Comparison of ENCODE assay signal across 16 mouse cellular contexts in genomic region chr1:89892281-89892680, GRCm38 (mm10). TPM values are rescaled to one million over a fixed set of nuclear protein-coding genes. Genes with fewer than 3 reads are reported as not detected.
A peak's percentile ranks its signal among the peaks of the same experiment; 100 is the strongest.
DNase-seq lines count a peak whose midpoint lies in the region; ATAC-seq lines count a peak whose summit lies in the region.
"Had no signal": no experiment of that assay in that cellular context is flagged by ENCODE, and none has a peak within 500 bp of the region (broad histone marks: within the 10 kb centered on the region; RNA-seq: fewer than 3 reads in every experiment).

No protein-coding gene starts in this region.

- H3K9me3 ChIP-seq in forebrain, embryonic 12.5 days: no peaks in the 10 kb centered on the region
- H3K9me3 ChIP-seq in forebrain, embryonic 13.5 days (replicated peaks): no peaks in the 10 kb centered on the region
- no peaks in the 10 kb centered on the region for H3K9me3 ChIP-seq in hindbrain, embryonic 13.5 days
- no peaks in the 10 kb centered on the region for H3K9me3 ChIP-seq in neural tube, embryonic 11.5 days (ENCODE audit: control insufficient read depth, low read length)
- H3K9me3 ChIP-seq: heart, embryonic 15.5 days; intestine, embryonic 15.5 days; liver, embryonic 12.5 days had no signal

- no peak overlapping the region for H3K27ac ChIP-seq in forebrain, embryonic 12.5 days
- H3K27ac ChIP-seq in forebrain, embryonic 13.5 days: no peak overlapping the region
- H3K27ac ChIP-seq in hindbrain, embryonic 13.5 days: 0 out of 2 replicates have a peak overlapping the region, but pooled peaks have one; percentile 19
- H3K27ac ChIP-seq in neural tube, embryonic 11.5 days (ENCODE audit: low read depth, low read length): no peak overlapping the region
- H3K27ac ChIP-seq: heart, embryonic 15.5 days; intestine, embryonic 15.5 days; liver, embryonic 12.5 days had no signal

- H3K4me2 ChIP-seq in forebrain, embryonic 12.5 days: no peak overlapping the region
- H3K4me2 ChIP-seq in forebrain, embryonic 13.5 days: no peak overlapping the region
- no peak overlapping the region for H3K4me2 ChIP-seq in hindbrain, embryonic 13.5 days
- H3K4me2 ChIP-seq in neural tube, embryonic 11.5 days (ENCODE audit: low read depth): no peak overlapping the region
- H3K4me2 ChIP-seq: heart, embryonic 15.5 days; intestine, embryonic 15.5 days; liver, embryonic 12.5 days had no signal

- ATAC-seq in forebrain, embryonic 12.5 days (ENCODE audit: low FRiP score): peak; percentile 30; the same call in 1 of the 2 replicates
- no peak for ATAC-seq in forebrain, embryonic 13.5 days
- ATAC-seq in hindbrain, embryonic 13.5 days (ENCODE audit: low FRiP score): no peak
- peak; percentile 66 for ATAC-seq in neural tube, embryonic 11.5 days (ENCODE audit: insufficient read depth, low FRiP score, low TSS enrichment)
- no peak for ATAC-seq in CD4-positive, CD25-positive, alpha-beta regulatory T cell, adult 4 months
- ATAC-seq in cerebellum, adult (ENCODE audit: insufficient number of reproducible peaks, low FRiP score, low TSS enrichment): no peak
- no peak for ATAC-seq in frontal cortex, adult (ENCODE audit: low TSS enrichment)
- ATAC-seq: intestine, embryonic 15.5 days; liver, embryonic 12.5 days had no signal

- peaks cover 37% of the 10 kb centered on the region for H3K36me3 ChIP-seq in forebrain, embryonic 12.5 days (replicated peaks)
- H3K36me3 ChIP-seq in forebrain, embryonic 13.5 days (ENCODE audit: poor library complexity, severe bottlenecking): peaks cover 52% of the 10 kb centered on the region
- H3K36me3 ChIP-seq in hindbrain, embryonic 13.5 days: peaks cover 50% of the 10 kb centered on the region
- H3K36me3 ChIP-seq in neural tube, embryonic 11.5 days (ENCODE audit: control insufficient read depth, insufficient read depth, low read length): no peaks in the 10 kb centered on the region

- peaks cover 25% of the 10 kb centered on the region; the same call in 1 of the 2 replicates for H3K27me3 ChIP-seq in forebrain, embryonic 12.5 days
- no peaks in the 10 kb centered on the region for H3K27me3 ChIP-seq in forebrain, embryonic 13.5 days
- H3K27me3 ChIP-seq in hindbrain, embryonic 13.5 days: 0 out of 2 replicates have a peak, but pooled peaks cover 10% of the 10 kb centered on the region
- H3K27me3 ChIP-seq in neural tube, embryonic 11.5 days (ENCODE audit: control insufficient read depth, insufficient read depth, low read length): no peaks in the 10 kb centered on the region
- H3K27me3 ChIP-seq: heart, embryonic 15.5 days; intestine, embryonic 15.5 days; liver, embryonic 12.5 days had no signal

- peak; percentile 14 for DNase-seq in Muller cell, postnatal 12 days (ENCODE audit: inconsistent ontology term)
- DNase-seq in neural tube, embryonic 11.5 days (ENCODE audit: low spot score): peak; percentile 76
- DNase-seq: adrenal gland, adult 8-10 months; cerebellum, postnatal 36 days; lung, postnatal 10 days; thymus, adult 2 months had no signal

- H3K4me3 ChIP-seq in forebrain, embryonic 12.5 days (replicated peaks): no peak overlapping the region
- H3K4me3 ChIP-seq in forebrain, embryonic 13.5 days: no peak overlapping the region
- no peak overlapping the region for H3K4me3 ChIP-seq in hindbrain, embryonic 13.5 days
- H3K4me3 ChIP-seq in neural tube, embryonic 11.5 days (ENCODE audit: low read depth, low read length): no peak overlapping the region
- H3K4me3 ChIP-seq: heart, embryonic 15.5 days; intestine, embryonic 15.5 days; liver, embryonic 12.5 days had no signal

- 37% methylated on average over 7 of the region's 7 CpGs for WGBS in forebrain, embryonic 12.5 days
- WGBS in forebrain, embryonic 13.5 days: 39% methylated on average over 7 of the region's 7 CpGs
- 9% methylated on average over 7 of the region's 7 CpGs for WGBS in hindbrain, embryonic 13.5 days
- 27% methylated on average over 7 of the region's 7 CpGs for WGBS in neural tube, embryonic 11.5 days

- no peak overlapping the region for H3K9ac ChIP-seq in forebrain, embryonic 12.5 days
- H3K9ac ChIP-seq in forebrain, embryonic 13.5 days: no peak overlapping the region
- 0 out of 2 replicates have a peak overlapping the region, but pooled peaks have one; percentile 8 for H3K9ac ChIP-seq in hindbrain, embryonic 13.5 days
- H3K9ac ChIP-seq in neural tube, embryonic 11.5 days (ENCODE audit: low read length): no peak overlapping the region
- H3K9ac ChIP-seq: heart, embryonic 15.5 days; intestine, embryonic 15.5 days; liver, embryonic 12.5 days had no signal

- H3K4me1 ChIP-seq in forebrain, embryonic 12.5 days: peaks cover 20% of the 10 kb centered on the region
- peaks cover 13% of the 10 kb centered on the region for H3K4me1 ChIP-seq in forebrain, embryonic 13.5 days
- H3K4me1 ChIP-seq in hindbrain, embryonic 13.5 days (replicated peaks): peaks cover 58% of the 10 kb centered on the region
- H3K4me1 ChIP-seq in neural tube, embryonic 11.5 days (ENCODE audit: control insufficient read depth, insufficient read depth, low read length): peaks cover 15% of the 10 kb centered on the region
- H3K4me1 ChIP-seq: heart, embryonic 15.5 days; intestine, embryonic 15.5 days had no signal

RNA-seq across cellular contexts. Expression of gene Gbx2, which starts 38.7 kb away (rescaled TPM):
- polyA plus RNA-seq in forebrain, embryonic 12.5 days (2016; fragmentation: Nextera tagmentation; extraction: Ambion mirVana): 26.9 and 28.0 TPM in 2 replicates
- polyA plus RNA-seq in forebrain, embryonic 13.5 days (2015; fragmentation: Nextera tagmentation; extraction: Ambion mirVana): 18.7 and 29.4 TPM in 2 replicates
- polyA plus RNA-seq in hindbrain, embryonic 13.5 days (2015; fragmentation: Nextera tagmentation; extraction: Ambion mirVana): 54.7 TPM in 2 replicates
- 44.0 and 45.8 TPM in 2 replicates for polyA plus RNA-seq in neural tube, embryonic 11.5 days (2014; fragmentation: Nextera tagmentation; extraction: Ambion mirVana)
- polyA plus RNA-seq in CD4-positive, CD25-positive, alpha-beta regulatory T cell, adult 4 months (2017; shearing (Covaris generic)): not detected
- polyA plus RNA-seq: frontal cortex, adult 2 months; heart, embryonic 15.5 days had no signal

Comparison
In these comparisons a context has a peak if more than half of its experiments do, and no peak if none do; other contexts are left out.
1. ATAC-seq: peak in forebrain, embryonic 12.5 days (single experiment) and neural tube, embryonic 11.5 days (single experiment); none in forebrain, embryonic 13.5 days (single experiment), hindbrain, embryonic 13.5 days (single experiment), CD4-positive, CD25-positive, alpha-beta regulatory T cell, adult 4 months (single experiment), cerebellum, adult (single experiment) and frontal cortex, adult (single experiment).
2. RNA of gene Gbx2, which starts 38.7 kb away (polyA plus RNA-seq): 54.7 TPM in hindbrain, embryonic 13.5 days, 44.0 to 45.8 TPM in neural tube, embryonic 11.5 days, 18.7 to 29.4 TPM in forebrain, embryonic 13.5 days and 26.9 to 28.0 TPM in forebrain, embryonic 12.5 days; not detected in CD4-positive, CD25-positive, alpha-beta regulatory T cell, adult 4 months; every median in the first group is over 10 times any median in the second.